Mouse (Mus musculus): Measurements from ENCODE around the gene Pgpep1.

Gene Pgpep1

DNA sequence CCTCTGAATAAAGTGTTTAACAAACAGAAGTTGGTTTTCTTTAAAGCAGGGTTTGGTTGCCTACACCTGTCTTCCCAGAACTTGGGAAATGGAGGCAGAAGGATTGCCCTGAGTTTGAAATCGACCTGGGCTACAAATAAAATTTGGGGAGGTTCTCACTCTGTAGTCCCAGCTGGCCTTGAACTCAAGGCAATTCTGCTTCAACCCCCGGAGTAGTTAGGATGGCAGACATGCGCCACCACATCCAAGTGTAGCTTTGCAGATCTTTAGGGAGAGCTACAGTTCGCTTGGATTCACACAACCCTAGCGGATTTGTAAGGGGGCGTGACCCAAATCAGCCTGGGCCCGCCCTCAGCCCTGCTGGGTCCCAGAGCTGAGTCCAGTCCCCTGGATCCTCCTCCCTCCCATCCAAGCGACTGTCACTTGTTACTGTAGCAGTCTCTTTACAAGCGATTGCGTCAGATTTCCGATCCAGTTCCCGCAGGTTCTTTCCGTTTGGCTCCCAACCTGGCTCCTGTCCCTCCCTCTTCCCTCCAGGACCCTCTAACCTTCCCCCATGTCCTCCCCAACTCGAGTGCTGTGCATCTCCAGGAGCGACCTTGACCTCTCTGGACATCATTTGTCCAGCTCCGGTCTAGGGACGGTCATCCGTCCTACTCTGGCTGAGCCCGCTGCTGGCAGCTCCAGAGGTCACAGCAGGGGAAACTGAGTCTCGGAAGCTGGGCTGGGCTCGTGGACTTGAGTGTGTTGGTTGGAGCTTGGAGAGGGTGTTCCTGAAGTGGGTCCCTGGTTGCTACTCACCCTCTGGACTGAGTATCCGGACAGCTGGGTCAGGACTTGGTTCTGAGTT lies 29.4 kb downstream of the Pgpep1 start:
- DNase-seq = peak in 1 of 2 experiments; percentile 33

DNA sequence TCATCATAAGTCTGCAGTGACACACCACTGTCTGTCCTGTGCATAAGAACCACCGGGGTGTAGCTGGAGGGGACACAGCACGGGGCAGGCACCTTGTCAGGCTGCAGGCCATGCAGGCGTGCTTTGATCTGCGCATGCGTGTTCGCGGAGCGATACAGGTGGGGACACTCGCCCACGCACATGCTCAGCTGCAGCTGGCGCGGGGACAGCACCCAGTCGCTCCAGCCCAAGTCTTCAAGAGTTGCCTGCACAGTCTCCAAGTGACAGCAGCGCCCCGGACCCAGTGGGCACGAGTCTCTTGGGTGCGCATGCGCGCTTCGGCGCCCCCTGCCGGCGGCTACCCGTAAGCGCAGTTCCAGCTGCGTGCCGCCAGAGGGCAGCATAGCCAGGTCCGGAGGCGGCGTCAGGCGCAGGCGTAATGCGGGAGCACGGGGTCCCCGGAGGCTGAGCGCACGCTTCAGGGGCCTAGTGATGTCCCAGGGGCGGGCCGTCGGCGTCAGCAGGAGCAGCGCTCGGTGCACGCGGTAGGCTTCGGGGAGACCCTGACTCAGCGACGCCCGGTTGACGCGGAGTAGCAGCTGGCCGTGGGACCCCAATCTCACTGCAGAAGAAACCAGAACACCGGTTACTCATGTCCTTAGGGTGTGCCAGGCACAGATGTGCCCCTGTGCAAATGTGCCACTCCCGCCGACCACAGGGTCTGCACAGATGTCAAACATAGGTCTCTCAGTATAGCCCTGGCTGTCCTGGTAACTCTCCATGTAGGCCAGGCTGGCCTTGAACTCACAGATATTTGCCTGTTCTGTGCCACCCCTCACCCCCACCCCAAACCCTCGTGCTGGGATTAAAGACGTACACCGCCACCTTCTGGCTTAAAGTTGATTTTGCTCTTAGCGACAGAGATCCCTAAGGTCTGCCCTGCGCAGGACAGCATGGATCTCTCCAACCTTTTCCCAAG lies 30.3 kb downstream of the Pgpep1 start:
- DNase-seq = peak; percentile 92 to 96

DNA sequence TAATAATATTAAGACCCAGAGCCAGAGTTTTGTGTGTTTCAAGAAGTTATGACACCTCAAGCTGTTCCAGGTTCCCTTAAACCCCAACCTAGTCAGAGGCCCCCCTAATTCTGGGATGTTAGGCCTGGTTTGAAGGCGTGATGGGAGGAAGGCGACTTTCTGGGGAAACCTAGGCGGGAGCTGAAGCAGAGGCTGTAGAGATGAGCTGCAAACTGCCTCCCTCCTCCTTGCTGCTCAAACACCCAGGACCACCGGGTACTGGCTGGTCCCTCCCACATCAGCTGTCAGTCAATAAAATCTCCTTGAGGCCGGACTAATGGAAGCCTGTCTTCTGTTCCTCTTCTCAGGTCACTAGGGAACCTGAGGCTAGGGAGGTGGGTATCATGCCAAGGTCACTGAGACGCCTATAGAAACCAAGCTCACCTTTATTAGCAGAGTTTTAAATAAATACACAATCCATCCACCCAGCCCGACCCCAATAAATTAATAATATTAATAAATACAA lies 31.1 kb downstream of the Pgpep1 start:
- DNase-seq = no peak

DNA sequence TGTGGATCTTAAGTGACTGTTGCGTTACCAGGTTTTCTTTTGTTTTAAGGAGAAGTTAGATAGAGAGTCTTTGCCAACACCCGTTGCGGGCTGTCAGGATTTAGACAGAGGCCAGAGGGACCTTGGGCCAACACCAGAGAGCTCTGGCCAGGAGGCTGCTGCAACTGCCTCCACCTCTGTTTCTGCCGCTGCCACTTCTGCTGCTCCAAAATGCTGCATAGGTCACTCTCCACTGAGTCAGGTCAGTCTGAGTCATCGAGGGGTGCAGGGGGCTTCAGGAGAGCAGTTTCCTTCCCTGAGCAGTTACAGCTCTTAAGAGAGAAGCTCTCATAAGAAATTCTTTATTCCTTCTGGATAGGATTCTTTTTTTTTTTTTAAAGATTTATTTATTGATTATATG lies 33.1 kb downstream of the Pgpep1 start:
- DNase-seq = no peak

DNA sequence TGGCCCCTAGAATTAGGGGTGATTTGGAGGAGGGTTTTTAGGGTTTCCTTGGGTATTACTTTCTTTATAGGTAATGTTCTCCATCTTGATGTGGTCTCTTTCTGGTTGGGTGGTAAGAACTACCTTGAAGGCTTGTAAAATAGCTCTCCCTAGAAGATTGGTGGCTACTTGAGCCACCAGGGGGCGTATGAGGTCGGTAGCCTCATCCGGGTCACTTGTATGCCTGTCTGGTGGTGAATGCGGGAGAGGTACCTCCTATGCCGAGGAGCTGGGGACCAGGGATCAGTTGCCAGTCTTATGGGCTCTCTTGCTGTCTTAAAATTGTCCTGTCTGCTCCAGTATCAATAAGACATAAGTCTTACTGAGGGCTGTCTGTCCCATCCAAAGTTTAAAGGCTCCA lies 35.1 kb downstream of the Pgpep1 start:
- peak; percentile 34 to 68 for DNase-seq

DNA sequence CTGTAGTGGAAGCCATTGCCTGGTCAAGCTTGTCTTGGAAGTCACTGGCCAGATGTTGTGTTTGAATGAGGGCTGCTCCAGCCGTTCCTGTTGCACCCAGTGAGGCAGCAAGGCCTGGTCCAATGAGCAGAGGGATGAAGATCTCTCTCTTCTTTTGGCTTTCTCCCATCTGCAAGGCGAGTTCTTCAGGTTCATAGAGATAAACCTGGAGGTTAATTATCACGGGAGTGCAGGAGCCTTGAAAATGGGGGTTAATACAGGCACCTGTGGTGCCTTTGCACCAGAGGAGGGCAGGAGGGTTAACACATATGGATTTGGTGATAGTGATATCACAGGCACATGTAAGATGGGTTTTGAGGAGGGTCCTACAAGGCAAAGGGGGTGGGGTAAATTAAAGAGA lies 38.0 kb downstream of the Pgpep1 start:
- no peak for DNase-seq

DNA sequence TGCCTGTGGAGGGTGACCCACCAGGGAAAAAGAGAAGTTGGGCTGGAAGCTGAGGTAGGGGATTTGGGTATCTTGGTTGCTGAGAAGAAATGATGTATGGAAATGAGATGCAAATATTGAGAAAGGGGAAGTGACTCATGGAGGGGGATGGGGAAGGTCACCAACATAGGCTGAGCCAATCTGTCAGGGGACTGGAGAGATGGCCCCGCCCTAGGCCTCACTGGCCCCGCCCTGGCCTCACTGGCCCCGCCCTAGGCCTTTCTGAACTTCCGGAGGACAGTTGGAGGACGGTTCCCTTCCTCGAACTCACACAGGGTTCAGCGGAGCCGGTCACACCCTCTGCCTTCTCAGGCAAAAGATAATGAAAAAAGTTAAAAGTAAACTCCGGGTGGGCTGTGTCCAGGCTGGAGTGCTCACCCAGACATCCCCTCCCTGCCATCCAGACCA lies 41.3 kb downstream of the Pgpep1 start:
- no peak for DNase-seq

DNA sequence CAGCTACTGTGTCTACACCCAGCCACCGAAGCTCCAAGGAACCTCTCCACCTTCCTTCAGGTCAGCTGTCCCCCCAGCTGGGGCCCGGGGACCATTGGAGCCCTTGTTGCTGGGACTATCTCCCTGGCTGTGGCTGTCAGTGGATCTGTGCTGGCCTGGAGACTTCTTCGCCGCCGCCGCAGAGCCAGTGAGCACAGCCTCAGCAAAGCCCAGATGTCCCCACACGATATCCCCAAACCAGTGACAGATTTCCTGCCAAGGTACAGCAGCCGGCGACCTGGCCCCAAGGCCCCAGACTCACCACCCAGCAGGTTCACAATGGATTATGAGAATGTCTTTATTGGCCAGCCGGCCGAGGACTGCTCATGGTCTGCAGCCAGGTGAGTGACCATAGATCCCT lies 42.2 kb downstream of the Pgpep1 start:
- no peak for DNase-seq

DNA sequence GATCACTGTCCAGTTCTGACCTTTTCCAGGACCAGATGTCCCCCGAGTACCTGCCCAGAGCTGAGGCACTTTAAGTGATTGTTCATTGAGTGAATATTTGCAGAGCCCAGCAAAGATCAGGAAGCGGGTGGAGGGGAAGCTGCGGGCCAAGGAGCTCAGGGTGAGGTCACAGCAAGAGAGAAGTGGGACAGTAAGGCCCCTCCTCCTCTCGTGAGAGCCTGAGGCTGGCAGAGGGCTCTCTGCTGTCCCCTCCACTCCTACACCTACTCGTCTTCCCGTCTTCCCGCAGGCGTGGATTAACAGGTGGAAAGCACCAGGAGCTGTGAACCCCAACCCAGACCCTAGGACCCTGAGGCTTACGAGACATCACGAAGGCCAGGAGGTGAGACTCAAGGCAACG lies 43.5 kb downstream of the Pgpep1 start:
- no peak for DNase-seq

DNA sequence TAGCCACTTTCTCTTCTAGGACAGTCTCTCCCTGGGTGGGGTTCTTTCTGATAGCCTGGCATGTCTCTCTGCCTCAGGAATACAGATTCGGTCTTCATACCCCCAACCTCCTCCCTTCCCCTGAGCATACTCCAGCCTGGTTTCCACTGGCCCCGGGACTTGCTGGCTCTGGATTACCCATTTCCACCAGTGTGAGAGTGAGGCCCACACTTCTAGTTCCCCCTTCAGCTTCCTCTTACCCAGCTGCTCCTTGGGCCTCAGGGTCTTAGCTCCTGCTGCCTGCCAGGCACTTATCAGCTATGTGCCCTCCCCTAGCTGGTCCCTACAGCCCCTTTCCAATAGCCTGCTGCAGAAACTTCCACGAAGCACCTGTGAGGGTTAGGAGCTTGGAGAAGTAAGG lies 44.3 kb downstream of the Pgpep1 start, which contains the start of gene Lrrc25:
Lrrc25 (plus strand) TSS at position 262 of the 400 bp plus-strand sequence.
- DNase-seq = no peak

DNA sequence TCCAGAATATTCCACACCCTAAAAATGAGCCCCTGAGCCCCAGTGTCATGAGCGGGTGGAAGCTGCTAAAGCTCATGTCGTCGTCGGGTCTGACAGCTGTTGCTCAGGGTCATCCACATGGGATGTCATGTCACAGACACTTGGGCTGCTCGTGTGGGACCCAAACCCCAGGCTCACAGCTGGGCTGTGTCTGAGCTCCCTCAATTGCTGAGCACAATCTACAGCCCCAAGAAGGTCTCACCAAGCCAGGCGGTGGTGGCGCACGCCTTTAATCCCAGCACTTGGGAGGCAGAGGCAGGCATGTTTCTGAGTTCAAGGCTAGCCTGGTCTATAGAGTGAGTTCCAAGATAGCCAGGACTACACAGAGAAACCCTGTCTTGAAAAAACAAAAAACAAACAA lies 44.9 kb downstream of the Pgpep1 start:
- no peak for DNase-seq

DNA sequence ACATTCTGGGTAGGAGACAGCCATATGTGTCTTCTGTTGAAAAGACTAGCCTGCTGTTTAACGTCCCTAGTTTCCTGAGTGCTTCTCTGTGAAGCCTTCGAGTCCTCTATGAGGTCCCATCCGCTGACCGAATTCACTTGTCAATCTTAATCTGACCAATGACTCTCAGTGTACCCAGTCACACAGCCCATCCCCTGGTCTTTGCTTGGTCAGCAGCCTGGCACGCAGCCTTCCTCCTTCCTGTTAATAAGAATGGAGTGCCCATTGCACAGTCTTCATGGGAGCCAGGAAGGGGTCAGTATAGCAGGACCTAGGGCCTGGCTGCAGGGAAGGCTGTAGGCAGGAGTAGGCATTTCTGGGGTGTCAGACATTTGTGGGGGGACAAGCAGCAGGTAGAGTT lies 45.7 kb downstream of the Pgpep1 start:
- DNase-seq = no peak

DNA sequence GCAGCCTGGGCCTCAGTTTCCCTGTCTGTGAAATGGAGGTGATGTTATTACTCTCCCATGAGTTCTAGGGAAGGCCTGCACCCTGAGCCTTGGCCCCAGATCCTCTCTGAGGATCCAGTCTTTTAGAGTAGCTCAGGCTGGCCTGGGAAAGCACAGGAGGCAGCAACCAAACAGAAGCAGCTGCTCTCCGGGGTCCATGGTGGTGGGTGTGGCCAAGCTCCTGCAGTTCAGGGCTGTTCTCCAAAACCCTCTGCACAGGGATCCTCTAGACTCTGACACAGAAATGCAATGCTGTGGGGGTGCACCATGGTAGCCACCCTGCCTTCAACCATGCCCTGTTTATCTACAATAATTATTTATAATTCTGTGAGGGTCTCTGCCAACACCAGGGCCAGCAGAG lies 46.4 kb downstream of the Pgpep1 start:
- DNase-seq = no peak

DNA sequence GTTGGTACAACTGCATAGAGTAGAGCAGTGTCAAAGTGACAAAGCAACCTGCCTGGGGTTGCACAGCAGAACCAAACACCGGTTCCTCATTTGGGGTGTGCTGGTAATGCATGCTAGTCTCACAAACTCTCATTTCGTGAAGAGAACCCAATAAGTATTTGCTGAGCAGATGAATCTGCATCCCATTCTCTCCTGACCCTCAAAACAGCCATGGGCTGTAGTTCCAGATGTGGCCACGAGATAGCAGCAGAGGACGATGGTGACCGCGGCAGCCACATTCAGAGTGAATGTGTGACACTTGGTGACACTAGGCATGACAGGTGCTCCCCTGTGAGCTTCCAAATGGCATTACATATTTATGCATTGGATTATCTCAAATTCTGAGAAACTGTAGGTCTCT lies 48.3 kb downstream of the Pgpep1 start:
- peak; percentile 90 to 92 for DNase-seq

DNA sequence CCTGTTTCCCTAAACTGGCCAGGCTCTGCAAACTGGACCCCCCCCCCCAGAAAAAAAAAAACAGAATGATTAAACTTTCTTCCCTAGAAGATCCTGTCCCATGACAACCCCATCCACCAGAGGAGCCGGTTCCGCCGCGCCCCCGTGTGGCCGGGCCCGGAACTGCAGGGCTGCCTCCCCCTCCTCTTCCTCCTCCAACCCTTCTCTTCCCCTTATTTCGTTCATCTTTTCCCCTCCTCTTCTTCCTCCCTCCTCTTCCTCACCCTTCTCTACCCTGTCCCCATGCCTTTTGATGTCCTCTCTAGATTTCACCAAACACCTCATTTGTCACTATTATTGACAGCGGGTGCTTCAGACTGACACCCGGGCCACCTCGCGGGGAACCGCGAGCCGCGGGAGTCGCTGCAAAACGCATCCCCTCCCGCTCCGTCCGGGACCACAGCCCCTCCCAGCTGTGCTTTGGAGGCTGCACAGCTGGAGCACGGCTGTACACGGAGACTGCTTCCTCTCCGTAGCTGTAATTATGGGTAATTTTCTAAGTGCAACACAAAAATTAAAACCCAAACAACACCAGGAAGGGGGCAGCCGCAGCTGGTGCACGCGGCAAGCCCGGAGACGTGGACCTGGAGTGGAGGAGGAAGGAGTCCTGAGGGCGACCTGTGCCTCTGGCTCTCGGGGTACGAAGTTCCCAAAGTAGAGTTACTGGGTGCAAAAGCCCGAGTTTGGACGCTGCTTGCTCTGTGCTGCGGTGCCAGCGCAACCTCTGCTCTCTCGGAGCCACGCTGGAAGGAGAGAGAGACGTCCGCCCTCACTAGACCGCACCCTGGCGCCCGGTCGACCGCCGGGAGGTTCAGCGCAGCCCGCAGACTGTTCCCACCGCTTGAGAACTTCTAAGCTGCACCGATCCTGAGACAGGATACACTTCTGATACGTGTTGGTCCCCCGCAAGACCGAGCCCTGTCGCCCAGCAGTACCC lies 49.1 kb downstream of the Pgpep1 start:
- peak; percentile 83 to 90 for DNase-seq

DNA sequence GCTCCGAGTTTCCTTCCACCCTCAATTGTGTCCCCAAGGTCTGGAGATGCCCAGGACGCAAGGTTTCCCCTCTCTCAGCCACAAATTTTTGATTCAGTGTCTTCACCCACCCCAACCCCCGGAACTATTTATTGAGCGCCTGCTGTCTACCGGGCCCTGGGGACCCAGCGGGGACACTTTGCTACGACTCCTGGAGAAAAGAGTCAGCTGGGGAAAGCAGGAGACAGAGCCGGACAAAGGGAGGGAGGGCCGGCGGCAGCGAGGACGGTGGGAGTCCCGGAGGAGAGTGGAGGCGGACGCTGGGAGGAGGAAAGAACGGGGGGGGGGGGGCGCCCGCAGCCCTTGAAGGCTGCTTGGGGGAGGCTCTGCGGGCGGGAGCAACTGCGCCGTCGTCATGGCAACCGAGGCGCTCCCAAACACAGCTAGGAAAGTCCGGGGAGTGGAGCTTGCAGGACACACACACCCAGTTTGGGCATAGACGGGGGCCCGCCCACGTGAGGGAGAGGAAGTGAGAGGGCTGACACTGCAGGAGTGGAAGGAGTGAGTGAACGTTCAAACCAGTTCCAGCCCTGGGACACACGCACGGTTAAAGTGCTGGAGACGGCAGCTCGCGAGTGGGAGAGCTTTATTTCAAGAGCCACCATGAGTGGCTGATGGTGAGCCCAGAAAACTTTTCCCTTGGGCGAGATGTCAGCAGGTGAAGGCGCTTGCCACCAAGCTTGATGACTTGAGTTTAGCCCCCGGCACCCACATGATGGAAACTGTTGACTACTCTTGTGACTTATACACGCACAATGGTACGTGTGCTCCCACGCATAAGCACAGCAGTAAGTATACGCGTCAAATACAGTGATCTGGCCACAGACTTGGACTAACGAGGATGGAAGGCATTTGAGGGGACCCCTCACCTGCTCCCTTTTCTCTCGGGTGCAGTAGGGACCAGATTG lies 50.1 kb downstream of the Pgpep1 start:
- DNase-seq = peak; percentile 33 to 65

DNA sequence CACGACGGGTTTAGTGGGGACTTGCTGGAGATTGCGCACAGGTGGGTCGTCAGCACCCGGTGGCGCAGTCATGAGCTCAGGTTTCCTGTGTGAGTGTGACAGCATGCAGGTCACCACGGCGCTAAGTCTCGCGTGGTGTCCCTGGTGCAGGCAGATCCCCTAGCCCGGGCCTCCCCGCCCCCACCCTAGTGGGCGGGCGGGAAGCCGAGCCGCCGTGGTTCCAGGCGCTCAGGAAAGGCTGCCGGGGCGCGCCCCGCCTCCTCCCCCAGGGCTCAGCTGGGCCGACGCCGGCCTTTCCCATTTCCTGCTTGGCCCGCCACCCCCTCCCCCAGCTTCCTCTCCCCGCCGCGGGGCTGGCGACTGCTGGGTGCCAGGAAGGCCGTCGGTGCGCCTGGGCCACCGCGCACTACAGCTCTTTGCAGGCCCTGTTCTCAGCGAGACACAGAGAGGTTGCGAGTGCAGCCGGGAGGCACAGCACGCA lies 50.8 kb downstream of the Pgpep1 start:
- peak; percentile 42 to 69 for DNase-seq

DNA sequence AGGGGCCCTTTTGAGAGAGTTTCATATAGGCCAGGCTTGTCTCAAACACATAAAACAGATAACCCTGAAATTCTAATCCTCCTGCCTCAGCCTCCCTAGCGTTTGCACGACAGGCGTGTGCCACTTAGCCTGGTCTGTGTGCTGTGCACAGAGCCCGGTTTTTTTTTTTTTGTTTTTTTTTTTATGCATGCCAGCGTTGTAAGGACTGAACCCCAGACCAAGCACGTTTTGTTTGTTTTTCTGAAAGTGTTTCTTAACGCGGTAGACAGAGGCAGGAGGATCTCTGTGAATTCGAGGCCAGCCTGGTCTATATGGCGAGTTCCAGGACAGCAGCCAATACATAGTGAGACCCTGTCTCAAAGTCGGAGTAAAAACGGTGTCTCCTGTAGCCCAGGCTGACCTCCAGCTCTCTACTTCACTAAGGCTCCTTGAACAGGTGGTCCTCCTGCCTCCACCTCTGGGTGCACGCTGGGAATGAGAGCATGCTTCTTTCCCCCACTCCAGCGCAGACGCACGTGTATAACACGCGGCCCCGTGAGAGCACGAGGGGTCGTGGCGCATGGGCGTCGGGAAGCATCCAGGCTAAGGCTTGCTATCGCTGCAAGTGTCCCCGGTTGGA lies 51.3 kb downstream of the Pgpep1 start, which contains the start of gene Ssbp4:
Ssbp4 (minus strand) TSS at position 124 of the 619 bp plus-strand sequence.
- DNase-seq = peak; percentile 17 to 29

DNA sequence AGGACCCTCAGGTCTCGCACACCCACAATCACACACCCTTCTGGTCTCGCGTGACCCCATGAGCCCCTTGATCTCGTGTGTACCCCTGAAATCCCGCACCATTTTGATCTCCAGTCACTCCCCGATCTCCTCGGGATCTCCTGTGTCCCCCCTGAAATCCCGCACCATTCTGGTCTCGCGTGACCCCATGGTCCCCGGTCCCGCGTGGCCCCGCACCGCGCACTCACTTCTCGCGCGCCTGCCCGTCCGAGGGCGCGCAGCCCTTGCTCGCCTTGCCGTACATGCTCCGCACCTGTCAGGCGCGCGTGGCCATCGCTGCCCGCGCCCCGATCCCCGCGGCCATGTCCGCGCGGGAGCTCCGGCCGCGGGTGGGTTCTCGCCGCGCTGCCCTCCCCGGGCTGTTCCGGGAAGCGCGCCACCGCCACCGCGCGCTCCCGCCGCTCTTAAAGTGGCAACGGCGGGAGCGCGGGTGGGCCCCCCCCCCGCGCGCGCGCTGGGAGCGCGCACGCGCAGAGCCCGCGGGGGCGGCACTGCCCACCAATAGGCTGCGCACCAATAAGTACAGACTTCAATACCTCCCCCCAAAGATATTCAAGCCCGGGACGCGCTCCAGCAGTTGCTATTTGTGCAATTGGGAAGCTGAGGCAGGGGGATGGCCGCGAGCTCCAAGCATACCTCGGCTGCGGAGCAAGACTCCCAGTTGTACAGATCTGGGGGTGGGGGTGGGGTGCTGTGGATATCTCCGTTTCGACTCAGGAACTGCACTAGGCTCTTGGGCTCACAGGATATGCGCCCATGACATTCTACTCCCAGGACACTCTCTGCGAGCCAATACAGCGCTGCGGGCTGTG lies 52.1 kb downstream of the Pgpep1 start:
- peak; percentile 70 to 84 for DNase-seq
